Mouse (Mus musculus): Measurements from ENCODE around the gene Tagln2. TPM values are rescaled to one million over a fixed set of nuclear protein-coding genes. Genes with fewer than 3 reads are reported as not detected.

Tagln2 gene
- total RNA-seq, 2 experiments from 2014 or later, result 56.0 to 95.6 TPM

DNA sequence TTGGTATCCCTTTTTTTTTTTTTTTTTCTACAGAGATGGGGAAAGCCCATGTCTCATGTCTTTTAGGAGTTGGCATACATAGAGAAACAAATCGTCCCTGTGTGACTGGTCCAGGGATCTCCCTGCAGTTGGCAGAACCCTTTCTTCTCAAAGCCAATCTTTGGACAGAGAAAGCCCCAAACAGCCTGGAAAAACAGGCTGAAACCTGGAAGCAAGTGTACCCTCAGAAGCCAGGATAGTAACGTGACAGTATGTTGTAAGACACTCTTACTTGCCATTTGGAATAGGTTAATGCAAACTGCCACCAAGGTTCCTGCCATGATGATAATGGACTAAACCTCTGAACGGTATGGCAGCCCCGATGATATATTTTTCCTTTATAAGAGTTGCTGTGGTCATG is 19.5 kb upstream of the Tagln2 start:
- ATAC-seq (replicated peaks; ENCODE audit: low FRiP score, poor library complexity, severe bottlenecking), result no peak

DNA sequence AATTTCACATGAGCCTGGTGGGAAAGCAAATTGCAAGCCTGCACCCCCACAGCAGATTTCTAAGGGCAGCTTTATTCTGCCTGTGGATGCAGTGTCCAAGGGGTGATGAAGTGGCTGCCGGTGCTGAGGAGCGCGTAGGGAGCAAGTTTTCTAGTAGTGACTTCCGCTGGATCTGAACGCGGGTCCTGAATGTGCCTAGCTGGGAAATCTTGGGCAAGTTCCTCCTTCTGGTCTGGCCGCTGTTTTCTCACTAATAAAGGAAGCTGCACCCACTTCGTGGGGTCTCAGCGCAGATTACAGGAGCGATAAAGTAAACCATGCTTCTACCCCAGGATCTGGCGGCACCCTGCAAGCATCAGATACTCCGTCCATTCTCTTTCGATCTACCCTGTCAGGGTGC is 18.7 kb upstream of the Tagln2 start:
- no peak for ATAC-seq (replicated peaks; ENCODE audit: low FRiP score, poor library complexity, severe bottlenecking)

DNA sequence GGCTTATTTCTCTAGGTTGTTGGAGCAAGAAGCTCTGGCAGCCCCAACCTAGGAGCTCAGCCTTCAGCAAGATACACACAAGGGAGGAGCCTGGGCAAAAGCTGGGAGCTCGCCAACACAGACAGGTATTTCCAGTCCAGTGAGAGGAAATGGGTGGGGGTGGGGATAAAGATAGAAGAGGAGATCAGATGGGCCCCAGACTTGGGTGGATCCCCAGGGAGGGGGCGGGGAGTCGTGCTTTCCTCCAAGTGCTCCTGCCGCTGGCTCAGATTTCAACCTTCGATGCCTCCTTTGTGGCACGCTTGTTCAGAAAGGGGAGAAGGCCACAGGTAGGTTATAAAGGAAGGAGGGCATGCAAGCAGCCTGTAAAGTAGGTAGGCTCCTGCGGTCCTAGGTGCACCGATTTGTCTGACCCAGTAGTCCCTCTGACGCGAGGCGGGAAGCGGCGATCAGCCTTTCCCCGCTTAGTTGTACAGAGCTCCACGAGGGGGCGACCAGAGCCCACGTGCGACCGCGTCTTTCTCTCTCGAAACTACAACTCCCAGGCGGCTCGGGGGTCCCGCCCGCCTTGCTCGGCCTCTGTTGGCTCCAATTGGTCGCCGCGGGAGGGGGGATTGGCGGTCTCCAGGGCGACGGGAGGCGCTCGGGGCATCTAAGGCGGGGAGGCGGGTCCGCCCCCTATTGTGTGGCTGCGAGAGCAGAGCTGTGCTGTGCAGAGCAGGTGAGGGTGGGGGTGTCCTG is 18.1 kb upstream of the Tagln2 start, which contains the start of gene Igsf9:
Igsf9 (plus strand) TSS at position 249 of the 741 bp plus-strand sequence.
- ATAC-seq (replicated peaks; ENCODE audit: low FRiP score, poor library complexity, severe bottlenecking), result no peak

DNA sequence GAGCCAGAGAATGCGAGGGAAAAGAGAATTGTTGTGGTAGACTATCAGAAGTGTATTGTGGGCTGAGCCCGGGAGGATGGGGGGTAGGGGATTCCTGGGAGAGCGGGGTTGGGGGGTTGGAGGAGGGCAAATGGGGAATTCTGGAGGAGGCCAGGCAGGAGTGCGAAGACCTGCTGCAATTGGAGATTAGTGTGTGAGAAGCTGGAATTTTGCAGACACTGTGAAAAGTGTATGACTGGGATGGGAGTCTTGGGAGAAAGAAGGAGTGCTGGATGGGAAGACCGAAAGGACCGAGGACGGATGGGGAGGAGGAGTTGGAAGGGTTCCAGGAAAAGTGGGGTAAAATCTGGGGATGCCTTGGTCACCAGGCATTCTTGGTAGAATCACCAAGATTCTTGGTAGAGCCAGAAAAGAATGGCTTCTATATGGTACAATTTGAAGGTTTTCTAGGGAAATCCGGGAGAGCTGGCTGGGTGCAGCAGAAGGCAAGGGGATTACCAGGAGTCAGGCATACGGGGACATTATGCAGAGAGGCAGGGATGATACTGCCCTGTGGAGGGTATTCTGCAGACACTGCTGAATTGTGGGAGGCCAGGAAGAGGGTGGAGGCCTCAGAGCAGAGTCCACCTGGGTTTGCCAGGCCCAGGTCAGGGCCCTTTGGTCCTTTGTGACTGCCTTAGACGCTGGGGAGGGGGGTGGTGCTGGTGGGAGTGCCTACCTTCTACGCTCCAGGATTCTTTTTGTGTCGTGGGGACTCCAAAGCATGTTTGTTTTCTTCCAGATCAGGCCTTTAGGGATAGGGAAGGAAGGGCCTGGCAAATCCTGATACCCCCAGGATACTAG is 17.1 kb upstream of the Tagln2 start:
- ATAC-seq (replicated peaks; ENCODE audit: low FRiP score, poor library complexity, severe bottlenecking), result no peak

DNA sequence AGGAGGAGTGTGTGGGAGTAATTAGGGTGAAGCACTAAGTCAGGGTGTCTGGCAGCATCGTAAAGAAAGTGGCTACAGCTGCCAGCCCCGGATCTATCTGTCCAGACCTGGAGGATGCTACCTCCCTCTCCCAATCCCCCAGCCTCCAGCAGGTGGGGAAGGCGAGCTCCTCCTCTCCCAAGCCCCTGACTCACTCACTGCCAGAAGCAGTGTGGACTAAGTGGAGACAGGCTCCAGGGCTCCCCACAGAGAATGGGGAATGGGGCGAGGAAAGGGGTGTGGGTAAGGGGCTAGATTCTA is 16.5 kb upstream of the Tagln2 start:
- no peak for ATAC-seq (replicated peaks; ENCODE audit: low FRiP score, poor library complexity, severe bottlenecking)

DNA sequence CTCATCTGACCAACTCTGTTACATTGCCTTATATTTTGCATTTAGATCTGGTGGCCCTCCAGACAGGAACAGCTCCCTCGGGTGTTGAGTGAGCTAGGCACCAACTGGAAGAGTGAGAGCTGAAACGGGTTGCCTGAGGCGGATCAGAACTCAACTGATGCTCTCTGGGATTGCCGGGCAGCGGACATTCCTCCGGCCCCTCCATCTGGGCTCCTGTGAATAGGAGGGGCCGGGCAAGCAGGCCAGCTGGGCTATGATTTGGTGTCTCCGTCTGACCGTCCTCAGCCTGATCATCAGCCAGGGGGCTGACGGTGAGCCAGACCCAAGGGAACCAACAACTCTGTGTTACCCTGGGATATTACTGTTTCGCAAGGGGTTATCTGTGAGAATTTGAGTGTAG is 15.6 kb upstream of the Tagln2 start:
- no peak for ATAC-seq (replicated peaks; ENCODE audit: low FRiP score, poor library complexity, severe bottlenecking)

DNA sequence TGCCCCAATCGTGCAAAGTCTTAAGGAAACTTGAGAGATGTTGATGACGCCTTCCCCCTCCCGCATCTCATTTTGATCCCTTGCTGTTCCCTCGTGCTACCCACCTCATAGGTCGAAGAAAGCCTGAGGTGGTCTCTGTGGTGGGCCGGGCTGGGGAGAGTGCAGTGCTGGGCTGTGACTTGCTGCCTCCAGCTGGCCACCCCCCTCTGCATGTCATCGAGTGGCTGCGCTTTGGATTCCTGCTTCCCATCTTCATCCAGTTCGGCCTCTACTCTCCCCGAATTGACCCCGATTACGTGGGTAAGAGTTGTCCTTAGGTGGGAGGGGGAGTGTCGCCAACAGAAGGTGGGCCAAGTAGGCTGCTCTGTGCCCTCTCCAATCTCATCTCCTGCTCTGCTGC is 15.2 kb upstream of the Tagln2 start:
- no peak for ATAC-seq (replicated peaks; ENCODE audit: low FRiP score, poor library complexity, severe bottlenecking)

DNA sequence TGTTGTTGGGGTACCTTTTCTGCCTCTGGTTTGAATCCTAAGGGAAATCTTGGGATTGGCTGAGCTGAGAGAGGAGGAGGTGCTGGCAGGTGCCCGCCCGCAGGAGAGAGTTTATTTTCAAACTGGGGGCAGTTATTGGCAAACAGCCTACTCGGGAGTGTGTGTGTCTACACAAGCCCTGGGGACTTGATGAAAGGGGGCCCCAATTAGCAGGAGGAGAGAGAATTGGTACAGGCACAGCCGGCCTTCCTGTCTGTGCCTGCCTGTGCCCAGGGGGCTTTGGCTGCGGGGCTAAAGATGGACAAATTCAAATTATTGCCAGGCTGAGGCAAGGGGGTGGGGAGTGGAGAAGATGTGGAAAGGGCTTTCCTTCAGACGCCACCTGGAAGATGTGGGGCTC is 14.0 kb upstream of the Tagln2 start:
- no peak for ATAC-seq (replicated peaks; ENCODE audit: low FRiP score, poor library complexity, severe bottlenecking)

DNA sequence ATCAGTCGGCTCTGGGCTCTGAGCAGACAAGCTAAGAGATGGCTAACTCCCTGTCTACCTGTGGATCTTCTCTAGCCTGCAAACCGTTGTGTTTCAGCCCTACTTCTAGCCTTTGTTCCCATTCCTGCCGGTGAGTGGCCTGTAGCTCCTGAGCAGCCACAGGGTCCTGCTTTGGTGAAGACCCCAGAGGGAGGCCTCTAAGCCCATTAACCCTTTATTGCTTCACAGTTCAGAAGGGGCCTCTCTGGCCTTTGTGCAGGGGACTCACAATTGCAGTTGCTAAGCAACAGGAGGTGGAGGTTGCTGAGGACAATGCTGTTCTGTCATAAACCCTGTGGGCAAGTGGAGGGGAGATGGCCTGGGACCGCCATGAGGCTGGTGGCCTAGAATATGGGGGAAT is 13.6 kb upstream of the Tagln2 start:
- no peak for ATAC-seq (replicated peaks; ENCODE audit: low FRiP score, poor library complexity, severe bottlenecking)

DNA sequence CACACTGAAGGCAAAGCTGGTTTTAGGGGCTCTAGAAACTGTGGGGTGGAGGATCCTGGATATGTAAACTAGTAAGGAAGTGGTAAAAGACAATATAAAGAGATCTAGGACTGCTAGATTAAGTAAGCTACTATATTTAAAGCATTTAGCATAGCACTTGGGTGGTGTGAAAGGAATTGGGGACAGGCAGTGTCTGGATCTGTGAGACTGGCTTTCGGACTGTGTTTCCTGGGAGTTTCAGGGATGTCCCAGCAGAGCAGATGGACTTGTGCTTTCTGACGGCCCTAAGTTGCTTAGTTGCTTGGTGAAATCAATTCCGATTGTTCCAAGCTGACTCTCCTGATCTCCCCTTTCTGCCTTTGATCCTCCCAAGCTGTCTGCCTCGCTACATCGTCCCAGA is 13.2 kb upstream of the Tagln2 start:
- no peak for ATAC-seq (replicated peaks; ENCODE audit: low FRiP score, poor library complexity, severe bottlenecking)

DNA sequence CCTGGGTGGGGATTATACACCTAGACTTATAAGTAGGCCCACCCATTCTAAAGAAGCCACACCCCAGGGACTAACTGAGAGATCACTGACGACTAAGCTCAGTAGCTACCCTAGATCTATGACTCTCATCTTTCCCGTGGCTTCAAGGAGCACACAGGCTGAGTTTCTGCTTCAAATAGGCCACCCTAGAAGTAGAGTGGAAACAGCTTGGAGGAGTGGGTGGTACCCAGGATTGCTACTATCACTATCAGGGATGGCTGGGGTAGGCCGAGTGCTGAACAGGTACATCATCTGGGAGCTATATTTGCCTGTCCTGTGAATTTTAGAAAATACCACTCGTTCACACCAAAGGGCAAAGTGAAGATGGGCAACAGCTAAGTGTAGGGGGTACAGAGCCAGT is 12.0 kb upstream of the Tagln2 start:
- no peak for ATAC-seq (replicated peaks; ENCODE audit: low FRiP score, poor library complexity, severe bottlenecking)

DNA sequence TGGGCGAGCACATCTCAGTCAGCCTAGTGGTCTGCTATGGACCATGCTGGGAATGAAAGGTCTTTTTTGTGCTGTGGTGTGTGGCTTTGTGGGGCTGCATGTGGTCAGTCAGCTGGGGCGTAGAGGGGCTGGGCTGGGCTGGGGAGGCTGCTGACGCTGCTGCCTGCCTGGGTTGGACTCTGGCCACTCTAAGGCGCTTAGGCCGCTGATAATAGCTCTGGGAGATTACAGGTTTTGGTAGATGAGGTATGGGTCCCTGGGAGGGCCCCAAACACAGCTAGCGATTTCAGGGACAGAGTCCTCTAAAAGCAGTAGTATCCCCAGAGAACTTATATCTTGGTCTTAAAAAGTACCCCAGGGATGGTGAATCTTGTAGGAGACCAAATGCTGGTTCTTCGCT is 11.0 kb upstream of the Tagln2 start:
- ATAC-seq (replicated peaks; ENCODE audit: low FRiP score, poor library complexity, severe bottlenecking), result no peak

DNA sequence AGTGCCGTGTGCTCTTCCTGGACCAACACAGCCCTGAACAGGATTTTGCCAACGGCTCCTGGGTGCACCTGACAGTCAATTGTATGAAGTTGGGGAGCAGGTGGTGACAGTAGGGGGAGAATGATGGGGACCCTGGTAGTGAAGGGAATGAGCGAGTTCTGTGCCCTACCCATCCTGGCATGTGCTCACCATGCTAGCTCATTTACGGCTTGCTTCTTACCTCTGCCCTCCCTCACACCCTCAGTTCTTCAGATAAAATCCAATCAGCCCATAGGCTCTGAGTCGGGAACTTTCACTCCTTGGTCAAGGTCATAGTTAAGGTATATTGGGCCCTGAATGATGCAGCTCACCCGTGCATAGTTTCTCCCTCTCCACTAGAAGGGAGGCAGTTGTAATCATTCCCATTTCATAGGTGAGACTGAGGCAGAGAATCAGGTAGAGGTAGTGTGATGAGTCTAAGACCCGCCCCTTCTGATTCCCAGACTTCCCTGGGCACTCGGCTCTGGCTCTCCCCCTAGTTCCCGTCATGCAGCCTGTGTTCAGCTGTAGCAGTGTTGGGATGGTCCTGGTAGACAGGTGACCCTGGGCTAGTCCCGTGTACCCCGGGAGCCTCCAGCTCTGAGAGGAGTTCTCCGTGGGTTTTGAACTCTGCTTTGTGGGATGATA is 10.1 kb upstream of the Tagln2 start:
- no peak for ATAC-seq (replicated peaks; ENCODE audit: low FRiP score, poor library complexity, severe bottlenecking)

DNA sequence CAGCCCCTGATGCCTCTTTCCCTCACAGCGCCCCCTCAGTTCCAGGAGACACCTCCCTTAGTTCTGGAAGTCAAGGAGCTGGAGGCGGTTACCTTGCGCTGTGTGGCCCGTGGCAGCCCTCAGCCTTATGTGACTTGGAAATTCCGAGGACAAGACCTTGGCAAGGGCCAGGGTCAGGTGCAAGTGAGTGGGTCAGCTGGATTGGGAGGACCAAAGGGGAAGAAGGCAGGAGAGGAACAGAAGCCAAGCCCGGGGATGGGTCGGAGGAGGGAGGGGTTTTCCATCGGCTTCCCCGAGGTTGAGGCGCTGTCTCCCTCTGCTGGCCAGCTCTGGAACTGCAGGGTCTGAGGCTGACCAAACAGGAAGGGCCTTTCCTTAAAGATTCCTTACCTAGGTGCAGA is 9.6 kb upstream of the Tagln2 start:
- ATAC-seq (replicated peaks; ENCODE audit: low FRiP score, poor library complexity, severe bottlenecking), result peak; percentile 54

DNA sequence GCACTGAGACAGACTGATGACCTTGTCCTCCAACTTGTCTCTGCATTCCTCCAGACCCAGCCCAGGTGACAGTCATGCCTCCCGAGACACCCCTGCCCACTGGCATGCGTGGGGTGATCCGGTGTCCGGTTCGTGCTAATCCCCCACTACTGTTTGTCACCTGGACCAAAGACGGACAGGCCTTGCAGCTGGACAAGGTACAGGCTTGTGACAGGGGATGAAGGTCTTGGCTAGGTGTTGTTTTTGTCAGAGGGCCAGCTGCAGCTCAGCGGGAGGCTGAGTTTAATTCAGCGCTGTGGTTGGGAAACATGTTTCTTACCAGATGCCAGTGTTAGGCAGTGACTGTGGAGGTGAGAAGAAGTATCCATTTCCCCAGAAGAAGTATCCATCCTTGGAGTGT is 7.8 kb upstream of the Tagln2 start:
- no peak for ATAC-seq (replicated peaks; ENCODE audit: low FRiP score, poor library complexity, severe bottlenecking)

DNA sequence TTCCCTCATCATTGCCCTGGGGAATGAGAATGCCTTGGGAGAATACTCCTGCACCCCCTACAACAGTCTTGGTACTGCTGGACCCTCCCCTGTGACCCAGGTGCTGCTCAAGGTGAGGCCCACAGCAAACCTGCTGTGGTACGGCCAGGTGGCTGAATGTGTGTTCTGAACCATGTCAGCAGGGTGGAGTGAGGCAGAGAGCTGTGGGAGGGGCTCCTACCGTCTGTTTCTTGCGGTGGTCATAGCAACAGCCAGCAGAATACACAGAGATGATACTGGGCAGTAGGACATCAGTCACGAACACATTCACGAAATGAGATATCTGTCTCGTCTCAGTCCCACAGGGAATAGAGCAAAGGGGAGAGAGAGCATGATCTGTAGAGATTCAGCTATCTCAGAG is 6.3 kb upstream of the Tagln2 start:
- ATAC-seq (replicated peaks; ENCODE audit: low FRiP score, poor library complexity, severe bottlenecking), result no peak

DNA sequence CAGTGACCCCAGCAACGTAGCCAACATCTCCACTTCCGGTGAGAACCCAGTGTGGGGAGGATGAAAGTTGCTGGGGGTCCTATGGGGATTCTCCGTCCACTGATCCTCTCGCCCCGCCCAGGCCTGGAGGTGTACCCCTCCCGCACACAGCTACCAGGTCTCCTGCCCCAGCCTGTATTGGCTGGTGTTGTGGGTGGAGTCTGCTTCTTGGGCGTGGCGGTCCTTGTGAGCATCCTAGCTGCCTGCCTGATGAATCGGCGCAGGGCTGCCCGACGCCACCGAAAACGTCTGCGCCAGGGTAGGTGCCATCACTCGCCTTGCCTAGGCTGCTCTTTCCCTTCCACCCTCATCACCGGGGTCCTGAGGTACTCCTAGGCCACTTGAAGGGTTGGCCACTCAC is 3.8 kb upstream of the Tagln2 start:
- ATAC-seq (replicated peaks; ENCODE audit: low FRiP score, poor library complexity, severe bottlenecking), result no peak

DNA sequence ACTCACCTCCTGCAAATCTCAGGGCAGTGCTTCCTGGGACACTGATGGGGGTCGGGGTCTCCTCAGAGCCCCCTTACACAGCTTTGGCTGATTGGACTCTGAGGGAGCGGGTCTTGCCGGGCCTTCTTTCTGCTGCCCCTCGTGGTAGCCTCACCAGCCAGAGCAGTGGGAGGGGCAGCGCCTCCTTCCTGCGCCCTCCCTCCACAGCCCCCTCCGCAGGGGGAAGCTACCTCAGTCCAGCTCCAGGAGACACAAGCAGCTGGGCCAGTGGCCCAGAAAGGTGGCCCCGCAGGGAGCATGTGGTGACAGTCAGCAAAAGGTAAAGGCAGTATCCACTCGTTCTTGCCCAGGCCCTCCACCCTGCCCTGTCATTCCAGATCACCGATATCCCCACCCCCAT is 2.4 kb upstream of the Tagln2 start:
- ATAC-seq (replicated peaks; ENCODE audit: low FRiP score, poor library complexity, severe bottlenecking), result no peak

DNA sequence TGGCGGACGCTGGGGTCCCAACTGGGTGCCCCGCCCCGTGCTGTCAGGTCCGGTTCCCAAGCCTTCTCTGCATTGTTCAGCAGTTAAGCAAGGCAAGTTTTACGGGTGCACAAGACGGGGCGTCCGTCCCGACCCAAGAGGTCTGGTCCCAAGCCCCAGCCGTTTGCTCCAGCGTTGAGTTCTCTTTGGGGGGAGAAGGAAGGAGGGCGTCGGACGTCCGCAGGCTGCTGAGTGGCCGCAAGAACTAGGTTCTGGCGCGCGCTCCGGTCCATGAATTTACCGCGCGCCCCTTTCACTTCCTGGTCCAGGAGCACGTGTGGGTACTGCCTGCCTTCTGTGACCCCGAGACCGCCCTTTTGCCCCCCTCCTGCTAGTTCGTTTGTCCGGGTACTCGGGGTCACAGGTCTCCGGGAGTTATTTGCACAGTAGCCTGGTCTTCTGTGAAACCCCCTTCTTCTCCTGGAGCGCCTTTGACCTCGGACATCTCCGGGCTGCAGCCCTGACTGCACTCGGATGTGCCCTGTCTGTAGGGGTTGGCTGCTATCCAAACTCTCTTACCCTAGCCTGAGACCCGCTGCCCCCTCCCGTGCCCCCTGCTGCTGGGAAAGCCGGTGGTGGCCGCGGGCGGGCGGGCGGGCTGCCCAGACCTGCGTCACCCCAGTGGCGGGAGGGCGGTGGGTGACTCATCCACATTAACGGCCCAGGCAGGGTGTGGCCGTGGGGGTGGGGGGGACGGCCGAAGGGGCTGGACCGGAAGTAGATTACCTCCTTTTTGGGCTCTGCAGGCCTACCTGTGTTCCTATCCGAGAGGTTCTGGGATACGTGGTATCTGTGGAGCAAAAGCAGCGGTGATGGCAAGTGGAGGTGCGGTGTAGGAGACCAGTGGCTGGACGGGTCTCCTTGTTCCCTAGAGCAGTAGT is 864 bp downstream of the Tagln2 start:
- no peak for ATAC-seq (replicated peaks; ENCODE audit: low FRiP score, poor library complexity, severe bottlenecking)
